ENCODE assay signal across 21 mouse cellular contexts in genomic region chr12:80213263-80213662, GRCm38 (mm10). TPM values are rescaled to one million over a fixed set of nuclear protein-coding genes. Genes with fewer than 3 reads are reported as not detected.
DNase-seq lines count a peak whose midpoint lies in the region; ATAC-seq and TF ChIP-seq lines count a peak whose summit lies in the region.
"Had no signal": no experiment of that assay in that cellular context is flagged by ENCODE, and none has a peak within 500 bp of the region (broad histone marks: within the 10 kb centered on the region; RNA-seq: fewer than 3 reads in every experiment).

No protein-coding gene starts in this region.

- 7% methylated on average over 4 of the region's 4 CpGs for WGBS in liver, postnatal 0 days (ENCODE audit: insufficient replicate concordance)

- DNase-seq in liver, postnatal 0 days = no peak
- DNase-seq in liver = no peak
- peak; percentile 22 for DNase-seq in splenic B cell, adult 2 months (ENCODE audit: low read depth, low spot score)
- DNase-seq in left cerebral cortex, adult 2 months (ENCODE audit: extremely low spot score in 1 of 2, low spot score in 2 of 2) = no peak
- no peak for DNase-seq in thymus, postnatal 14 days
- DNase-seq: adrenal gland, postnatal 25 days; cerebellum, adult 9-10 months; gastrocnemius, adult 2 months; liver, embryonic 13.5 days; lung, embryonic 14.5 days; midbrain, embryonic 14.5 days; thymus, adult 18-20 months had no signal

- no peak overlapping the region for H3K9ac ChIP-seq in liver, postnatal 0 days (replicated peaks)
- H3K9ac ChIP-seq: embryonic facial prominence, embryonic 12.5 days; hindbrain, embryonic 12.5 days; limb, embryonic 13.5 days; liver, embryonic 13.5 days; lung, embryonic 14.5 days; neural tube, embryonic 12.5 days had no signal

- H3K27me3 ChIP-seq in liver, postnatal 0 days (ENCODE audit: insufficient read depth, low read length) = no peaks in the 10 kb centered on the region
- H3K27me3 ChIP-seq in splenic B cell, adult 2 months (ENCODE audit: control insufficient read depth, insufficient read depth, low read length, poor library complexity, severe bottlenecking) = no peaks in the 10 kb centered on the region
- H3K27me3 ChIP-seq: embryonic facial prominence, embryonic 12.5 days; hindbrain, embryonic 12.5 days; limb, embryonic 13.5 days; liver, embryonic 13.5 days; neural tube, embryonic 12.5 days had no signal

- 0 out of 2 replicates have a peak, but pooled peaks cover 2% of the 10 kb centered on the region for H3K36me3 ChIP-seq in liver, postnatal 0 days (replicated peaks; ENCODE audit: insufficient read depth, low read length)
- no peaks in the 10 kb centered on the region for H3K36me3 ChIP-seq in splenic B cell, adult 2 months (ENCODE audit: control insufficient read depth, insufficient read depth, low read length, poor library complexity, severe bottlenecking)
- H3K36me3 ChIP-seq: hindbrain, embryonic 12.5 days; liver, embryonic 13.5 days had no signal

- TF ChIP-seq CTCF in liver, postnatal 0 days (IDR thresholded peaks at IDR 0.05; ENCODE audit: low read depth) = no peak
- no peak for TF ChIP-seq CTCF in embryonic fibroblast, embryonic 13.5 days (IDR thresholded peaks at IDR 0.05; ENCODE audit: borderline replicate concordance, insufficient read depth, low read length)
- no peak for TF ChIP-seq CTCF in left cerebral cortex, adult 2 months (IDR thresholded peaks at IDR 0.05)

- intact Hi-C loops in left cerebral cortex, adult 2 months (cut with DNase I) = no loop called here

- no peak overlapping the region for H3K4me3 ChIP-seq in liver, postnatal 0 days (ENCODE audit: low read depth, low read length)
- H3K4me3 ChIP-seq in embryonic fibroblast, embryonic 13.5 days (ENCODE audit: insufficient read depth, low read length) = no peak overlapping the region
- H3K4me3 ChIP-seq in left cerebral cortex, adult 2 months = no peak overlapping the region
- H3K4me3 ChIP-seq: embryonic facial prominence, embryonic 12.5 days; gastrocnemius, adult 2 months; hindbrain, embryonic 12.5 days; limb, embryonic 13.5 days; liver, embryonic 13.5 days; neural tube, embryonic 12.5 days had no signal

- peaks cover 62% of the 10 kb centered on the region for H3K4me1 ChIP-seq in liver, postnatal 0 days (ENCODE audit: insufficient read depth)
- peaks cover 49% of the 10 kb centered on the region for H3K4me1 ChIP-seq in embryonic fibroblast, embryonic 13.5 days (ENCODE audit: control insufficient read depth, insufficient read depth, low read length)

- no peak for ATAC-seq in liver, postnatal 0 days
- peak; percentile 59 for ATAC-seq in common myeloid progenitor, adult 5-6 weeks (replicated peaks; ENCODE audit: low read depth, poor library complexity, severe bottlenecking)
- ATAC-seq: forebrain, embryonic 14.5 days; intestine, postnatal 0 days had no signal

- peak overlapping the region; percentile 16; the same call in 1 of the 2 replicates for H3K27ac ChIP-seq in liver, postnatal 0 days (ENCODE audit: low read depth)
- peak overlapping the region; percentile 59 for H3K27ac ChIP-seq in embryonic fibroblast, embryonic 13.5 days (ENCODE audit: insufficient read depth, low read length)
- no peak overlapping the region for H3K27ac ChIP-seq in left cerebral cortex, adult 2 months
- H3K27ac ChIP-seq: hindbrain, embryonic 12.5 days; kidney, postnatal 0 days; limb, embryonic 13.5 days; liver, embryonic 13.5 days; neural tube, embryonic 12.5 days had no signal

- TF ChIP-seq EP300 in liver, postnatal 0 days (IDR thresholded peaks at IDR 0.05; ENCODE audit: low read depth) = no peak

- H3K9me3 ChIP-seq in liver, postnatal 0 days (ENCODE audit: low read length) = no peaks in the 10 kb centered on the region
- H3K9me3 ChIP-seq: embryonic facial prominence, embryonic 12.5 days; hindbrain, embryonic 12.5 days; limb, embryonic 13.5 days; liver, embryonic 13.5 days; neural tube, embryonic 12.5 days had no signal

- TF ChIP-seq POLR2A in embryonic fibroblast, embryonic 13.5 days (IDR thresholded peaks at IDR 0.05; ENCODE audit: low read depth, low read length) = no peak

- peak overlapping the region; percentile 7; the same call in 1 of the 2 replicates for H3K4me2 ChIP-seq in liver, postnatal 0 days (ENCODE audit: low read depth, low read length)
- H3K4me2 ChIP-seq: embryonic facial prominence, embryonic 12.5 days; hindbrain, embryonic 12.5 days; limb, embryonic 13.5 days; liver, embryonic 13.5 days; lung, embryonic 14.5 days; neural tube, embryonic 12.5 days had no signal

RNA-seq across cellular contexts. Expression of gene Actn1, which starts 46.9 kb away (rescaled TPM):
- polyA plus RNA-seq in liver, postnatal 0 days (2015; fragmentation: Nextera tagmentation; extraction: Ambion mirVana) = 7.7 and 8.4 TPM in 2 replicates
- 2.4 and 10.3 TPM in 2 replicates for total RNA-seq in common myeloid progenitor, adult 5-6 weeks (2017)
- 488 and 794 TPM in 2 replicates for polyA plus RNA-seq in embryonic fibroblast, embryonic 13.5 days (2011; ENCODE audit: insufficient read length, low read depth, missing spikeins)
- total RNA-seq in left cerebral cortex, adult 2 months (2021) = 100 to 1,000 TPM; 125 to 130 TPM

Comparison
In these comparisons a context has a peak if more than half of its experiments do, and no peak if none do; other contexts are left out.
1. RNA of gene Actn1, which starts 46.9 kb away (total RNA-seq): 125 to 130 TPM in left cerebral cortex, adult 2 months; 2.4 to 10.3 TPM in common myeloid progenitor, adult 5-6 weeks; every median in the first group is over 10 times any median in the second.